Mouse (Mus musculus): ENCODE measurements around the gene Slc29a2. TPM values are rescaled to one million over a fixed set of nuclear protein-coding genes. Genes with fewer than 3 reads are reported as not detected.
A peak's percentile ranks its signal among the peaks of the same experiment; 100 is the strongest.

Gene Slc29a2
- polyA plus RNA-seq, 1 experiment from 2014 or later, result 1.7 TPM

GRCm38 (mm10) chr19:5050047-5050905, 26.6 kb downstream of the Slc29a2 start, which contains the start of gene Rin1:
TSS of gene Rin1 (plus strand) at chr19:5050481.
- Histone ChIP-seq H3K27ac (no peak within 1 kb of the TSS), H3K27me3 (peaks cover 49% of the 10 kb centered on the region), H3K9me3 (replicated peaks) (no peaks in the 10 kb centered on the region), H3K4me1 (replicated peaks) (peaks cover 9% of the 10 kb centered on the region), H3K36me3 (peaks cover 41% of the 10 kb centered on the region), H3K4me3 (replicated peaks) (peak within 1 kb of the TSS; percentile 20), H3K4me2 (peak within 1 kb of the TSS; percentile 27; the same call in 1 of the 2 replicates), H3K9ac (no peak within 1 kb of the TSS)
- ATAC-seq (ENCODE audit: low read depth) (peak; percentile 25; the same call in 1 of the 2 replicates), DNase-seq (no peak)
- WGBS (ENCODE audit: insufficient replicate concordance), result 23% methylated on average over 14 of the region's 14 CpGs

- peaks cover 9% of the 10 kb centered on the region for H3K4me1 ChIP-seq (replicated peaks)
- peaks cover 36% of the 10 kb centered on the region for H3K36me3 ChIP-seq
- peak overlapping the region; percentile 20 for H3K4me3 ChIP-seq (replicated peaks)
- peaks cover 53% of the 10 kb centered on the region for H3K27me3 ChIP-seq
- peak overlapping the region; percentile 27; the same call in 1 of the 2 replicates for H3K4me2 ChIP-seq
- WGBS (ENCODE audit: insufficient replicate concordance), result 13% methylated on average over 17 of the region's 17 CpGs
- ATAC-seq (ENCODE audit: low read depth), result no peak
- no peak overlapping the region for H3K9ac ChIP-seq
- no peak overlapping the region for H3K27ac ChIP-seq
- H3K9me3 ChIP-seq (replicated peaks), result no peaks in the 10 kb centered on the region
- DNase-seq, result no peak
Observed at GRCm38 (mm10) chr19:5051031-5051430, 27.4 kb downstream of the Slc29a2 start.

GRCm38 (mm10) chr19:5051515-5051914, 27.9 kb downstream of the Slc29a2 start:
- Histone ChIP-seq H3K4me3 (replicated peaks) (no peak overlapping the region), H3K27ac (no peak overlapping the region), H3K9ac (no peak overlapping the region), H3K27me3 (peaks cover 53% of the 10 kb centered on the region), H3K4me2 (peak overlapping the region; percentile 27; the same call in 1 of the 2 replicates), H3K9me3 (replicated peaks) (no peaks in the 10 kb centered on the region), H3K36me3 (peaks cover 31% of the 10 kb centered on the region), H3K4me1 (replicated peaks) (peaks cover 12% of the 10 kb centered on the region)
- 54% methylated on average over 3 of the region's 3 CpGs for WGBS (ENCODE audit: insufficient replicate concordance)
- DNase-seq (no peak), ATAC-seq (ENCODE audit: low read depth) (no peak)

GRCm38 (mm10) chr19:5052166-5052822, 28.6 kb downstream of the Slc29a2 start:
- Histone ChIP-seq H3K9me3 (replicated peaks) (no peaks in the 10 kb centered on the region), H3K4me2 (no peak overlapping the region), H3K9ac (no peak overlapping the region), H3K4me1 (replicated peaks) (peaks cover 18% of the 10 kb centered on the region), H3K27ac (no peak overlapping the region), H3K27me3 (peaks cover 53% of the 10 kb centered on the region), H3K36me3 (peaks cover 23% of the 10 kb centered on the region), H3K4me3 (replicated peaks) (no peak overlapping the region)
- DNase-seq (no peak), ATAC-seq (ENCODE audit: low read depth) (no peak)
- 38% methylated on average over 25 of the region's 25 CpGs for WGBS (ENCODE audit: insufficient replicate concordance)

GRCm38 (mm10) chr19:5052853-5053252, 29.2 kb downstream of the Slc29a2 start:
- Histone ChIP-seq H3K36me3 (peaks cover 18% of the 10 kb centered on the region), H3K27me3 (peaks cover 53% of the 10 kb centered on the region)

GRCm38 (mm10) chr19:5053909-5054308, 30.2 kb downstream of the Slc29a2 start:
- no peak overlapping the region for H3K27ac ChIP-seq
- 29% methylated on average over 9 of the region's 9 CpGs for WGBS (ENCODE audit: insufficient replicate concordance)
- peaks cover 53% of the 10 kb centered on the region for H3K27me3 ChIP-seq
- ATAC-seq (ENCODE audit: low read depth) (0 out of 2 replicates have a peak, but pooled peaks have one; percentile 22), DNase-seq (peak; percentile 52)
- H3K36me3 ChIP-seq, result peaks cover 7% of the 10 kb centered on the region
- H3K4me2 ChIP-seq, result no peak overlapping the region
- H3K4me1 ChIP-seq (replicated peaks), result peaks cover 33% of the 10 kb centered on the region
- H3K9me3 ChIP-seq (replicated peaks), result no peaks in the 10 kb centered on the region
- no peak overlapping the region for H3K4me3 ChIP-seq (replicated peaks)
- H3K9ac ChIP-seq, result no peak overlapping the region

More at GRCm38 (mm10) chr19:5052853-5053252, 29.2 kb downstream of the Slc29a2 start:
- ATAC-seq (ENCODE audit: low read depth) (no peak), DNase-seq (no peak)
- no peaks in the 10 kb centered on the region for H3K9me3 ChIP-seq (replicated peaks)
- H3K4me3 ChIP-seq (replicated peaks), result no peak overlapping the region
- no peak overlapping the region for H3K9ac ChIP-seq
- no peak overlapping the region for H3K27ac ChIP-seq
- WGBS (ENCODE audit: insufficient replicate concordance), result 71% methylated on average over 17 of the region's 17 CpGs
- H3K4me2 ChIP-seq, result no peak overlapping the region
- peaks cover 23% of the 10 kb centered on the region for H3K4me1 ChIP-seq (replicated peaks)

- H3K9ac ChIP-seq, result no peak overlapping the region
- DNase-seq (no peak), ATAC-seq (ENCODE audit: low read depth) (no peak)
- no peak overlapping the region for H3K4me3 ChIP-seq (replicated peaks)
- H3K27me3 ChIP-seq, result peaks cover 43% of the 10 kb centered on the region
- no peaks in the 10 kb centered on the region for H3K9me3 ChIP-seq (replicated peaks)
- no peak overlapping the region for H3K4me2 ChIP-seq
- no peak overlapping the region for H3K27ac ChIP-seq
- WGBS (ENCODE audit: insufficient replicate concordance), result 13% methylated on average over 6 of the region's 6 CpGs
- peaks cover 48% of the 10 kb centered on the region for H3K4me1 ChIP-seq (replicated peaks)
- no peaks in the 10 kb centered on the region for H3K36me3 ChIP-seq
Observed at GRCm38 (mm10) chr19:5056251-5056650, 32.6 kb downstream of the Slc29a2 start.

GRCm38 (mm10) chr19:5057876-5058775, 34.5 kb downstream of the Slc29a2 start:
- Histone ChIP-seq H3K4me1 (replicated peaks) (peaks cover 50% of the 10 kb centered on the region), H3K4me2 (no peak overlapping the region), H3K4me3 (replicated peaks) (no peak overlapping the region), H3K27ac (0 out of 2 replicates have a peak overlapping the region, but pooled peaks have one; percentile 12), H3K9ac (no peak overlapping the region), H3K36me3 (no peaks in the 10 kb centered on the region), H3K27me3 (peaks cover 24% of the 10 kb centered on the region), H3K9me3 (replicated peaks) (no peaks in the 10 kb centered on the region)
- ATAC-seq (ENCODE audit: low read depth), result no peak
- no peak for DNase-seq
- 27% methylated on average over 16 of the region's 16 CpGs for WGBS (ENCODE audit: insufficient replicate concordance)

GRCm38 (mm10) chr19:5058801-5059771, 35.4 kb downstream of the Slc29a2 start:
- ATAC-seq (ENCODE audit: low read depth), result peak; percentile 57
- no peak overlapping the region for H3K9ac ChIP-seq

More at GRCm38 (mm10) chr19:5058801-5059771, 35.4 kb downstream of the Slc29a2 start:
- Histone ChIP-seq H3K4me2 (no peak overlapping the region), H3K27ac (peak overlapping the region; percentile 29; the same call in 1 of the 2 replicates), H3K9me3 (replicated peaks) (no peaks in the 10 kb centered on the region), H3K27me3 (peaks cover 16% of the 10 kb centered on the region), H3K4me1 (replicated peaks) (peaks cover 50% of the 10 kb centered on the region), H3K4me3 (replicated peaks) (no peak overlapping the region), H3K36me3 (no peaks in the 10 kb centered on the region)
- whole genome bisulfite sequencing (ENCODE audit: insufficient replicate concordance), result 16% methylated on average over 10 of the region's 10 CpGs
- no peak for DNase-seq
